Mouse (Mus musculus): Measurements from ENCODE around the gene Vcp. TPM values are rescaled to one million over a fixed set of nuclear protein-coding genes. Genes with fewer than 3 reads are reported as not detected.

Gene Vcp
- 100 to 1,000 TPM; 120 to 126 TPM for total RNA-seq (2023)

GRCm38 (mm10) chr4:43000141-43000986 is at the start of gene Vcp:
Gene Vcp, minus strand, starts transcription at chr4:43000507.

DNA sequence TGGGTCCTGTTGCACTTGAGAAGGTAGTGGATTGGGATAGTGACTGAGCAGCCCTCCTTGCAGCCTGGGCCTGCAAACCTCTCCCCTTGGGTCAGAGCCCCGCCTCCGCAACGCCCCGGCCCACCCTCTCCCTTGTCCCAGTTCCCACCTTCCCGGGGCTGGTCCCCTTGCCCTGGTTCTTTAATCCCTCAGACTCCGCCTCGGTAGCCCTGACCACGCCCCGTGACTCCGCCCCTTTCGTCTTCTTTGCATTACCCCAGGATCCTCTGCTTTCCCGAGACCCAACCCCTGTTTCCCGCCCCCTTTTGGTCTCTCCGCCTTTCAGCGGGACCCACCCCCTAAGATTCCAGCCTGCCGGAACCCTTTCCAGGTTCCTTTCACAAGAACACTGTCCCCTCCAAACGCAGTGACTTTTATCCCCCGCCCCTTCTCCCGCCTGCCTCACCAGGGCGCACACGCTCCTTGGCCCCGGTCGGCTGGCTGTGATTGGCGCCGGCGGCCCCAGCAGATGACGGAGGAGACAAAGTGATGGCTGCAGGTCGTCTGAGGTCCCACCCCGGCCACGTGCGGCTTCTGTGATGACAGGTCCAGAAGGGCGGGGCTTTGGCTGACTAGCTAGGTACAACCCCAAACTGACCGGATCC is 45.5 kb upstream of the Vcp start, which contains the start of gene Fam214b:
Fam214b (minus strand) TSS at position 562 of the 644 bp plus-strand sequence.

DNA sequence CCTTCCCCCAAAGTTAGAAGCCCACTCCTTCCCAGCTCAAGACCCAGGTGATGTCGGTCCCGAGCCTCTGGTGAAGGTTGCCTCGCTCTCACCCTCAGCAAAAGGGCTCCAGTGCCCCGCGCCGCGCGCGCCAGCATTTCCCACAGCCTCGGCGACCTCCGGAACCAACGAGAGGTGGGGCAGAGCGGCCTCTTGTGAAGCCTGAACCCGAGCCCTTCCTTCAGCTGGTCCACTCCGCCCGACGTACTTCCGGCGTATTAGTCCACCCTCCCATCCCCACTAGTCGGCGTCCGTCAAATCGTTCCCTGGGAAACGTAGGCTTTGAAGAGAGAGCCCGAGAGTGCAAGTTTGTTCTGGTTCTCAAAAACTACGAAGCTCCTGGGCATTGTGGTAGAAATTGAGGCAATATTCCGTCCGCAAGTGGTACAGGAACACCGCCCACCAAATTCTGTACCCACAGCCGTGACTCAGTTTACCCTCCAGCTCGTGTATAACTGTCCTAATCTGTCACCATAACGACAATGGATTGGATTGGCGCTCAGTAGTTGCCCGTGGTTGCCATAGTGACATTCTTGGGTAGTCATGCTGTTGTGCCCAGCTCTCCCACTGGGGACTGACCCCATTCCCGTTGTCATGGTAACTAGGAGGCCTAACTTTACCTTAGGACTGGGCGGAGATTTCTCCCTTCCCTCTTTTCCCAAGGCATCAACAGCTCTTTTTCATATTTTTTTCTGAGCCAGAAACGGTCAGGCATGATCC is 31.1 kb upstream of the Vcp start, which contains the start of gene Stoml2:
Stoml2 (minus strand) TSS at position 474 of the 759 bp plus-strand sequence.

DNA sequence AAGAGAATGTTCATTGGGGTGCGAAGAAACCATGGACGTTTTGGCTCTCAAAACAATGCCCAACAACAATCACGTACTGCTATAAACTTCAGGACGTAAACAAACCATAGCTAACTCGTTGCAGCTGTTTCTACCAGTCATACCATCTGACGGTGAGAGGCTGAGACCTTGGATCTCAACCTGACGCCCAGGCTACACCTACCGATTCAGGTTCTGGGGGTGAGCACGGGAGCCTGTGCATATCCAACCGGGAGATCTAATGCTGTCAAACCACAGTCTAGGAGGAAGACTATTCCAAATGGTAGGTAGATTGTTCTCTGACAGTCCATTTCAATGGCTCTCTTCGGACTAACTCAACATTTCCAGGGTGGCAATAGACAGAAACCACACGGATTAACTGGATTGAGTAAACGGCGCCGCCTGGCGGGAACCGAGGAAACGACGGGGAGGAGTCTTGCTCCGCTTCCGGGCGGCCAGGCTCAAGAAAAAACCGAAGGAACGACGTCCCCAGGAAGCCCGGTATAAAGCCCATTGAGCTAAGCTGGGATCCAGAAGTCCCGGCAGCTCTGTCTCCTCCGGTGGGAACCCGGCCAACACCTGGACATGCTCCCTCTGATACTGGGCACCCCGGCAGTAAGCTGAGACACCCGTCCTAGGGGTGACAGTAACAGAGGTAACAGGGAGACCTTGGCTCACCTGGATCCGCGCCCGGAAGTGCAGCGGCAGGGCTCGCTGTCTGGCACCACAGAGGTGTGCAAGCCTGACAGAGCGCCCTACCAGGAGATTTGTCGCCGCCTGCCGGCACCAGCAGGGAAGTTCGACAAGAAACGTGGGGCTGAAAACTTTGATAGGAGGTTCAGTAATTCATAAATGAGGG is 25.0 kb upstream of the Vcp start, which contains the start of gene Pigo:
Pigo (minus strand) TSS at position 736 of the 877 bp plus-strand sequence.

DNA sequence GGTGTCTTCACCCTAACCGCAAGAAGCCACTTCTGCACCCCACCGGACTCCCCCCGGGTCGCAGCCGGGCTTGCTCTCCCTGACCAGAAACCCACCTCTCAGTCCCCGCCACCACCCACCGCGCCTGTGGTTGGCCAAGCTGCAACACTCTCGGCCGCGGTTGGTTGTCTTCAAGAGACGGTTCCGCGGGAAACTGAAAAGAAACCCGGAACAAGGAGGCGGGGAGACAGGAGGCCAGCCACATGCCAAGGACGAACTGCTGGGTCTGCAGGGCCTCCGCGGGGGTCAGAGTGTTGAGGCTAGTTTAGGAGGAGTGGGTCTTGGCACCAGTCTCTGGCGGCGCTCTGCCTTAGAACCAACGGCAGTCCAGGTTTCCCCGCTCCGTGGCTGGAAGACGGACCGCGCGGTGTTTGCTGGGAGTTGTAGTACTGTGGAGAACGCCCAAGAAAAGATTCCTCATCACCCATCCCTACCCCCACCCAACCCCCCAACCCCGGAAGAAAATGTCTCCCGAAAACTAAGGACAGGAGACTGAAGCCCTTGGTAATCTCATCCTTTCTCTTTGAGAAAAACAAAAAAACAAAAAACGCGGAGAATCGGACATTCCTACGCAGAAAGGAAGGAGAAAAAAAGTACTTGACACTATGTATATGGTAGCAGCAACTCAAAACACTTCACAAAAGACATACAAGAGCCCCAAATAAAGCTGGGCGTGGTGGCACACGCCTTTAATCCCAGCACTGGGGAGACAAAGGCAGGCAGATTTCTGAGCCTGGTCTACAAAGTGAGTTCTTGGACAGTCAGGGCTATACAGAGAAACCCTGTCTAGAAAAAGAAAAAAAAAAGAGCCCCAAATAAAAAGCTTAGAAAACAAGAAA is 10.1 kb upstream of the Vcp start, which contains the start of gene Fancg:
Fancg (minus strand) TSS at position 346 of the 878 bp plus-strand sequence.

GRCm38 (mm10) chr4:42969304-42969703 is 31.0 kb downstream of the Vcp start, which contains the start of gene 1700022I11Rik:
Gene 1700022I11Rik, plus strand, starts transcription at chr4:42969604.

DNA sequence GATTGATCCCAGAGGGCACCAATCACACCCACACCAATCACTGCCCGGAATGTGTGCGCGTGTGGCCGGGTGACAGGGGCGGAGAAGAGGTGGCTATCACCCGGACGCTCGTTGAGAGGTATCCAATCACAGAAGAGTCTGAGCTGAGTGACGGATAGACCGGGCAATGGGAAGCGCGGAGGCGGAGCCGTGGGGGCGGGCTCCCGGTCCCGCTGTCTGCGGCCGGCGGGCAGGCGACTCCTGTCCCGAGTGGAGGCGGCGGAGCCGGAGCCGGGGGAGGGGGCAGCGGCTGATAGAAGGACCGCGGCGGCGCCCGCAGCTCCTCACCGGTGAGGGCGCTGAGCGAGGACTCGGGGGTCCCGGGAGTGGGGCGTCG is 50.6 kb downstream of the Vcp start, which contains the start of gene Dnajb5:
Dnajb5 (plus strand) TSS at position 139 of the 376 bp plus-strand sequence.

Other genes starting within 250 kb of the Vcp start
- gene Ccl19, start 243.9 kb downstream of the Vcp start, total RNA-seq (2023), result not detected
- gene Ccl21a, start 226.5 kb downstream of the Vcp start, total RNA-seq (2023), result not detected
- not detected for gene Fam205a1, start 146.6 kb downstream of the Vcp start, total RNA-seq (2023)
- not detected for gene Gm12394, start 143.7 kb downstream of the Vcp start, total RNA-seq (2023)
- gene Fam205c, start 126.3 kb downstream of the Vcp start, total RNA-seq (2023), result not detected
- not detected for gene Phf24, start 83.8 kb downstream of the Vcp start, total RNA-seq (2023)
- 10 to 100 TPM; 17.1 to 21.3 TPM for gene Dnajb5, start 50.7 kb downstream of the Vcp start, total RNA-seq (2023)
- not detected for gene 1700022I11Rik, start 30.9 kb downstream of the Vcp start, total RNA-seq (2023)
- gene Fancg, start 10.0 kb upstream of the Vcp start, total RNA-seq (2023), result 10 to 100 TPM; 23.4 to 30.5 TPM
- 10 to 100 TPM; 38.6 to 40.8 TPM for gene Pigo, start 25.3 kb upstream of the Vcp start, total RNA-seq (2023)
- gene Stoml2, start 31.2 kb upstream of the Vcp start, total RNA-seq (2023), result 10 to 100 TPM; 59.1 to 72.4 TPM
- 1 to 10 TPM; 5.9 to 8.2 TPM for gene Fam214b, start 45.7 kb upstream of the Vcp start, total RNA-seq (2023)
- under 1 TPM; 0.23 to 0.44 TPM for gene Unc13b, start 58.4 kb upstream of the Vcp start, total RNA-seq (2023)

All from T-cell, adult 66 days (primary cell).